Mouse (Mus musculus): Measurements from ENCODE around the gene Psd4. TPM values are rescaled to one million over a fixed set of nuclear protein-coding genes. Genes with fewer than 3 reads are reported as not detected.

Gene Psd4
- polyA plus RNA-seq, 1 experiment from 2014 or later = 4.6 TPM

- WGBS = 78% methylated on average over 6 of the region's 6 CpGs
- no peak for ATAC-seq (ENCODE audit: low FRiP score, low TSS enrichment)
- Histone ChIP-seq H3K27ac (ENCODE audit: low read depth, low read length) (peak overlapping the region; percentile 59; the same call in 1 of the 2 replicates), H3K4me1 (ENCODE audit: control insufficient read depth, insufficient read depth, low read length) (peaks cover 19% of the 10 kb centered on the region), H3K9me3 (ENCODE audit: control insufficient read depth, low read length) (no peaks in the 10 kb centered on the region), H3K36me3 (ENCODE audit: control insufficient read depth, insufficient read depth, low read length) (peaks cover 11% of the 10 kb centered on the region; the same call in 1 of the 2 replicates), H3K9ac (ENCODE audit: low read depth, low read length) (no peak overlapping the region), H3K27me3 (ENCODE audit: control insufficient read depth, insufficient read depth, low read length) (no peaks in the 10 kb centered on the region), H3K4me2 (replicated peaks; ENCODE audit: low read depth, low read length) (no peak overlapping the region), H3K4me3 (ENCODE audit: low read length) (no peak overlapping the region)
These were observed 54.0 kb downstream of the Psd4 start for GRCm38 (mm10) chr2:24421211-24421863.

- Histone ChIP-seq H3K9me3 (ENCODE audit: control insufficient read depth, low read length) (no peaks in the 10 kb centered on the region), H3K4me1 (ENCODE audit: control insufficient read depth, insufficient read depth, low read length) (peaks cover 9% of the 10 kb centered on the region; the same call in 1 of the 2 replicates), H3K4me3 (ENCODE audit: low read length) (no peak overlapping the region), H3K36me3 (ENCODE audit: control insufficient read depth, insufficient read depth, low read length) (peaks cover 14% of the 10 kb centered on the region), H3K27me3 (ENCODE audit: control insufficient read depth, insufficient read depth, low read length) (no peaks in the 10 kb centered on the region), H3K4me2 (replicated peaks; ENCODE audit: low read depth, low read length) (no peak overlapping the region), H3K9ac (ENCODE audit: low read depth, low read length) (no peak overlapping the region), H3K27ac (ENCODE audit: low read depth, low read length) (no peak overlapping the region)
- WGBS = 64% methylated on average over 3 of the region's 3 CpGs
- no peak for ATAC-seq (ENCODE audit: low FRiP score, low TSS enrichment)
These were observed 55.4 kb downstream of the Psd4 start for GRCm38 (mm10) chr2:24422815-24423214.

GRCm38 (mm10) chr2:24425630-24426029 is 58.2 kb downstream of the Psd4 start:
- H3K27me3 ChIP-seq (ENCODE audit: control insufficient read depth, insufficient read depth, low read length) = no peaks in the 10 kb centered on the region
- no peak overlapping the region for H3K27ac ChIP-seq (ENCODE audit: low read depth, low read length)
- H3K4me2 ChIP-seq (replicated peaks; ENCODE audit: low read depth, low read length) = no peak overlapping the region
- H3K36me3 ChIP-seq (ENCODE audit: control insufficient read depth, insufficient read depth, low read length) = peaks cover 22% of the 10 kb centered on the region
- no peak for ATAC-seq (ENCODE audit: low FRiP score, low TSS enrichment)
- no peak overlapping the region for H3K9ac ChIP-seq (ENCODE audit: low read depth, low read length)
- H3K4me1 ChIP-seq (ENCODE audit: control insufficient read depth, insufficient read depth, low read length) = peaks cover 15% of the 10 kb centered on the region
- no peak overlapping the region for H3K4me3 ChIP-seq (ENCODE audit: low read length)
- 75% methylated on average over 2 of the region's 2 CpGs for WGBS
- H3K9me3 ChIP-seq (ENCODE audit: control insufficient read depth, low read length) = no peaks in the 10 kb centered on the region

- Histone ChIP-seq H3K27me3 (ENCODE audit: control insufficient read depth, insufficient read depth, low read length) (no peaks in the 10 kb centered on the region), H3K9ac (ENCODE audit: low read depth, low read length) (no peak overlapping the region), H3K36me3 (ENCODE audit: control insufficient read depth, insufficient read depth, low read length) (peaks cover 33% of the 10 kb centered on the region), H3K4me3 (ENCODE audit: low read length) (no peak overlapping the region), H3K4me1 (ENCODE audit: control insufficient read depth, insufficient read depth, low read length) (peaks cover 15% of the 10 kb centered on the region), H3K27ac (ENCODE audit: low read depth, low read length) (peak overlapping the region; percentile 92), H3K4me2 (replicated peaks; ENCODE audit: low read depth, low read length) (no peak overlapping the region), H3K9me3 (ENCODE audit: control insufficient read depth, low read length) (no peaks in the 10 kb centered on the region)
- WGBS = 33% methylated on average over 12 of the region's 12 CpGs
- peak; percentile 96 for ATAC-seq (ENCODE audit: low FRiP score, low TSS enrichment)
These were observed 60.7 kb downstream of the Psd4 start for GRCm38 (mm10) chr2:24427866-24428675.

- no peaks in the 10 kb centered on the region for H3K9me3 ChIP-seq (ENCODE audit: control insufficient read depth, low read length)
- peaks cover 39% of the 10 kb centered on the region for H3K36me3 ChIP-seq (ENCODE audit: control insufficient read depth, insufficient read depth, low read length)
- H3K27me3 ChIP-seq (ENCODE audit: control insufficient read depth, insufficient read depth, low read length) = no peaks in the 10 kb centered on the region
- H3K9ac ChIP-seq (ENCODE audit: low read depth, low read length) = no peak overlapping the region
- no peak overlapping the region for H3K4me3 ChIP-seq (ENCODE audit: low read length)
- H3K4me1 ChIP-seq (ENCODE audit: control insufficient read depth, insufficient read depth, low read length) = peaks cover 15% of the 10 kb centered on the region
- ATAC-seq (ENCODE audit: low FRiP score, low TSS enrichment) = no peak
- WGBS = 82% methylated on average over 4 of the region's 4 CpGs
- H3K4me2 ChIP-seq (replicated peaks; ENCODE audit: low read depth, low read length) = no peak overlapping the region
- no peak overlapping the region; the same call in 1 of the 2 replicates for H3K27ac ChIP-seq (ENCODE audit: low read depth, low read length)
These were observed 62.4 kb downstream of the Psd4 start for GRCm38 (mm10) chr2:24429806-24430205.

- Histone ChIP-seq H3K4me1 (ENCODE audit: control insufficient read depth, insufficient read depth, low read length) (no peaks in the 10 kb centered on the region), H3K9ac (ENCODE audit: low read depth, low read length) (no peak overlapping the region), H3K27me3 (ENCODE audit: control insufficient read depth, insufficient read depth, low read length) (no peaks in the 10 kb centered on the region), H3K4me3 (ENCODE audit: low read length) (no peak overlapping the region), H3K9me3 (ENCODE audit: control insufficient read depth, low read length) (no peaks in the 10 kb centered on the region), H3K27ac (ENCODE audit: low read depth, low read length) (no peak overlapping the region), H3K36me3 (ENCODE audit: control insufficient read depth, insufficient read depth, low read length) (peaks cover 60% of the 10 kb centered on the region), H3K4me2 (replicated peaks; ENCODE audit: low read depth, low read length) (no peak overlapping the region)
- no peak for ATAC-seq (ENCODE audit: low FRiP score, low TSS enrichment)
- WGBS = 91% methylated on average over 2 of the region's 2 CpGs
These were observed 67.3 kb downstream of the Psd4 start for GRCm38 (mm10) chr2:24434670-24435069.

- H3K4me3 ChIP-seq (ENCODE audit: low read length) = no peak overlapping the region
- H3K4me1 ChIP-seq (ENCODE audit: control insufficient read depth, insufficient read depth, low read length) = no peaks in the 10 kb centered on the region
- H3K36me3 ChIP-seq (ENCODE audit: control insufficient read depth, insufficient read depth, low read length) = peaks cover 60% of the 10 kb centered on the region
- no peak overlapping the region for H3K9ac ChIP-seq (ENCODE audit: low read depth, low read length)
- ATAC-seq (ENCODE audit: low FRiP score, low TSS enrichment) = no peak; the same call in 1 of the 2 replicates
- H3K9me3 ChIP-seq (ENCODE audit: control insufficient read depth, low read length) = no peaks in the 10 kb centered on the region
- 83% methylated on average over 11 of the region's 11 CpGs for WGBS
- H3K27ac ChIP-seq (ENCODE audit: low read depth, low read length) = no peak overlapping the region
- no peaks in the 10 kb centered on the region for H3K27me3 ChIP-seq (ENCODE audit: control insufficient read depth, insufficient read depth, low read length)
- H3K4me2 ChIP-seq (replicated peaks; ENCODE audit: low read depth, low read length) = no peak overlapping the region
These were observed 68.3 kb downstream of the Psd4 start for GRCm38 (mm10) chr2:24435699-24436098.

- Histone ChIP-seq H3K36me3 (ENCODE audit: control insufficient read depth, insufficient read depth, low read length) (peaks cover 73% of the 10 kb centered on the region), H3K27ac (ENCODE audit: low read depth, low read length) (no peak overlapping the region), H3K9ac (ENCODE audit: low read depth, low read length) (no peak overlapping the region), H3K4me3 (ENCODE audit: low read length) (no peak overlapping the region), H3K27me3 (ENCODE audit: control insufficient read depth, insufficient read depth, low read length) (no peaks in the 10 kb centered on the region), H3K4me2 (replicated peaks; ENCODE audit: low read depth, low read length) (no peak overlapping the region), H3K9me3 (ENCODE audit: control insufficient read depth, low read length) (no peaks in the 10 kb centered on the region), H3K4me1 (ENCODE audit: control insufficient read depth, insufficient read depth, low read length) (no peaks in the 10 kb centered on the region)
- ATAC-seq (ENCODE audit: low FRiP score, low TSS enrichment) = no peak
- 83% methylated on average over 2 of the region's 2 CpGs for WGBS
These were observed 72.7 kb downstream of the Psd4 start for GRCm38 (mm10) chr2:24440056-24440455.

GRCm38 (mm10) chr2:24441899-24442298 is 74.5 kb downstream of the Psd4 start:
- H3K4me1 ChIP-seq (ENCODE audit: control insufficient read depth, insufficient read depth, low read length) = no peaks in the 10 kb centered on the region
- H3K4me2 ChIP-seq (replicated peaks; ENCODE audit: low read depth, low read length) = no peak overlapping the region
- H3K36me3 ChIP-seq (ENCODE audit: control insufficient read depth, insufficient read depth, low read length) = peaks cover 60% of the 10 kb centered on the region
- ATAC-seq (ENCODE audit: low FRiP score, low TSS enrichment) = no peak
- H3K27me3 ChIP-seq (ENCODE audit: control insufficient read depth, insufficient read depth, low read length) = no peaks in the 10 kb centered on the region
- no peak overlapping the region for H3K4me3 ChIP-seq (ENCODE audit: low read length)
- H3K9me3 ChIP-seq (ENCODE audit: control insufficient read depth, low read length) = no peaks in the 10 kb centered on the region
- H3K9ac ChIP-seq (ENCODE audit: low read depth, low read length) = no peak overlapping the region
- H3K27ac ChIP-seq (ENCODE audit: low read depth, low read length) = no peak overlapping the region
